In genomic region chr7:130590081-130590828, GRCm38 (mm10) we compare ENCODE assay signal across 19 mouse cellular contexts. TPM values are rescaled to one million over a fixed set of nuclear protein-coding genes. Genes with fewer than 3 reads are reported as not detected.
A peak's percentile ranks its signal among the peaks of the same experiment; 100 is the strongest.
DNase-seq lines count a peak whose midpoint lies in the region; ATAC-seq and TF ChIP-seq lines count a peak whose summit lies in the region.
"Had no signal": no experiment of that assay in that cellular context is flagged by ENCODE, and none has a peak within 500 bp of the region (broad histone marks: within the 10 kb centered on the region; RNA-seq: fewer than 3 reads in every experiment).

No protein-coding gene starts in this region.

- no peak overlapping the region for H3K4me2 ChIP-seq in heart, embryonic 15.5 days
- H3K4me2 ChIP-seq in intestine, embryonic 15.5 days (replicated peaks), result no peak overlapping the region
- H3K4me2 ChIP-seq: embryonic facial prominence, embryonic 15.5 days; hindbrain, embryonic 13.5 days; neural tube, embryonic 13.5 days had no signal

- no peak overlapping the region for H3K9ac ChIP-seq in heart, embryonic 15.5 days
- no peak overlapping the region for H3K9ac ChIP-seq in intestine, embryonic 15.5 days
- H3K9ac ChIP-seq: embryonic facial prominence, embryonic 15.5 days; hindbrain, embryonic 13.5 days; neural tube, embryonic 13.5 days had no signal

- no peak overlapping the region for H3K4me3 ChIP-seq in heart, embryonic 15.5 days
- H3K4me3 ChIP-seq in intestine, embryonic 15.5 days (replicated peaks), result no peak overlapping the region
- H3K4me3 ChIP-seq: embryonic facial prominence, embryonic 15.5 days; hindbrain, embryonic 13.5 days; neural tube, embryonic 13.5 days had no signal

- peak overlapping the region; percentile 20; the same call in 1 of the 2 replicates for H3K27ac ChIP-seq in heart, embryonic 15.5 days
- H3K27ac ChIP-seq in intestine, embryonic 15.5 days, result no peak overlapping the region
- H3K27ac ChIP-seq: embryonic facial prominence, embryonic 15.5 days; hindbrain, embryonic 13.5 days; kidney, postnatal 0 days; macrophage; neural tube, embryonic 13.5 days had no signal

- peaks cover 9% of the 10 kb centered on the region; the same call in 1 of the 2 replicates for H3K4me1 ChIP-seq in heart, embryonic 15.5 days (replicated peaks)
- 0 out of 2 replicates have a peak, but pooled peaks cover 3% of the 10 kb centered on the region for H3K4me1 ChIP-seq in intestine, embryonic 15.5 days (replicated peaks)
- H3K4me1 ChIP-seq: embryonic facial prominence, embryonic 15.5 days had no signal

- no peaks in the 10 kb centered on the region for H3K36me3 ChIP-seq in heart, embryonic 15.5 days
- H3K36me3 ChIP-seq in intestine, embryonic 15.5 days, result no peaks in the 10 kb centered on the region
- H3K36me3 ChIP-seq: embryonic facial prominence, embryonic 15.5 days; hindbrain, embryonic 13.5 days; neural tube, embryonic 13.5 days had no signal

- no peak for TF ChIP-seq CTCF in Patski (IDR thresholded peaks at IDR 0.05)

- intact Hi-C loops in heart, postnatal 10 days (cut with DNase I), result no loop called here

- ATAC-seq in heart, embryonic 15.5 days (replicated peaks; ENCODE audit: insufficient number of reproducible peaks, insufficient read depth, low FRiP score, low read depth), result no peak
- peak; percentile 20 for ATAC-seq in Patski
- ATAC-seq in intestine, embryonic 15.5 days, result peak; percentile 70
- ATAC-seq in erythroblast, adult 5-6 weeks (replicated peaks; ENCODE audit: low FRiP score, poor library complexity, severe bottlenecking), result no peak
- ATAC-seq: CD4-positive, CD25-positive, alpha-beta regulatory T cell, adult 4 months had no signal

- no peaks in the 10 kb centered on the region for H3K27me3 ChIP-seq in heart, embryonic 15.5 days
- H3K27me3 ChIP-seq in Patski, result no peaks in the 10 kb centered on the region
- no peaks in the 10 kb centered on the region for H3K27me3 ChIP-seq in intestine, embryonic 15.5 days (replicated peaks)
- H3K27me3 ChIP-seq: embryonic facial prominence, embryonic 15.5 days; hindbrain, embryonic 13.5 days; neural tube, embryonic 13.5 days had no signal

- POLR2A ChIA-PET in Patski (lab: Charles Lee), result no interaction called here

- in situ Hi-C loops in Patski (cut with MboI; ENCODE audit: low pct_unique_long_range_greater_than_20kb), result no loop called here

- WGBS in heart, embryonic 15.5 days, result 57% methylated on average over 13 of the region's 13 CpGs
- WGBS in intestine, embryonic 15.5 days, result 61% methylated on average over 13 of the region's 13 CpGs

- no peak for DNase-seq in heart, postnatal 10 days
- DNase-seq in Patski (ENCODE audit: low read depth, low spot score), result no peak
- peak; percentile 61 for DNase-seq in lung, postnatal 36 days
- no peak for DNase-seq in urinary bladder, postnatal 10 days (ENCODE audit: low spot score)
- DNase-seq in thymus, postnatal 25 days, result no peak
- DNase-seq: adrenal gland, postnatal 14 days; cerebellum, adult 9-10 months; gastrocnemius, postnatal 14 days; left cerebral cortex, postnatal 4 days; thymus, postnatal 4 days had no signal

- no peaks in the 10 kb centered on the region for H3K9me3 ChIP-seq in heart, embryonic 15.5 days (replicated peaks)
- no peaks in the 10 kb centered on the region for H3K9me3 ChIP-seq in intestine, embryonic 15.5 days
- H3K9me3 ChIP-seq: embryonic facial prominence, embryonic 15.5 days; hindbrain, embryonic 13.5 days; neural tube, embryonic 13.5 days had no signal

- CTCF ChIA-PET in Patski (lab: Charles Lee), result interaction anchor here (0.6 to 1.2 kb wide), 3 partner anchors 12 to 173 kb away, joined by 3 to 4 read pairs (median 4); no protein-coding TSS in a partner anchor

RNA-seq across cellular contexts. Expression of gene Tacc2, which starts 13.0 kb away (rescaled TPM):
- polyA plus RNA-seq in heart, embryonic 15.5 days (2015; fragmentation: Nextera tagmentation; extraction: Ambion mirVana), result 43.2 and 46.8 TPM in 2 replicates
- 100 to 1,000 TPM; 208 to 286 TPM for total RNA-seq in heart, postnatal 10 days (2021)
- polyA plus RNA-seq in Patski (2021), result 40.0 TPM
- 27.2 and 27.8 TPM in 2 replicates for polyA plus RNA-seq in intestine, embryonic 15.5 days (2015; fragmentation: Nextera tagmentation; extraction: Ambion mirVana)
- total RNA-seq in erythroblast, adult 5-6 weeks (2015; ENCODE audit: low replicate concordance), result 0.19 and 4.8 TPM in 2 replicates
- 2.5 and 4.0 TPM in 2 replicates for total RNA-seq in erythroblast, adult 5-6 weeks (2017; ENCODE audit: low replicate concordance)

RNA-seq across cellular contexts. Expression of gene Nsmce4a, which starts 17.3 kb away (rescaled TPM):
- 115 and 118 TPM in 2 replicates for polyA plus RNA-seq in heart, embryonic 15.5 days (2015; fragmentation: Nextera tagmentation; extraction: Ambion mirVana)
- 10 to 100 TPM; 55.1 to 56.4 TPM for total RNA-seq in heart, postnatal 10 days (2021)
- polyA plus RNA-seq in Patski (2021), result 80.1 TPM
- 138 and 146 TPM in 2 replicates for polyA plus RNA-seq in intestine, embryonic 15.5 days (2015; fragmentation: Nextera tagmentation; extraction: Ambion mirVana)
- 65.8 and 101 TPM in 2 replicates for total RNA-seq in erythroblast, adult 5-6 weeks (2015; ENCODE audit: low replicate concordance)
- 52.1 and 75.8 TPM in 2 replicates for total RNA-seq in erythroblast, adult 5-6 weeks (2017; ENCODE audit: low replicate concordance)

Comparison
In these comparisons a context has a peak if more than half of its experiments do, and no peak if none do; other contexts are left out.
1. ATAC-seq: peak in Patski (single experiment) and intestine, embryonic 15.5 days (single experiment); none in heart, embryonic 15.5 days (single experiment) and erythroblast, adult 5-6 weeks (single experiment).